Mouse (Mus musculus) CH12.LX (cell line): ENCODE data around the gene Slc7a14. TPM values are rescaled to one million over a fixed set of nuclear protein-coding genes. Genes with fewer than 3 reads are reported as not detected.

ENCODE experiments used
- DNase-seq: peaks from one replicate; pipeline ENCODE4 v3.0.0-alpha.2; 2013; ENCODE audit errors: extremely low read depth
- H3K27ac ChIP-seq: 2 replicates; pipeline ENCODE4 v1.5.1; 2012; ENCODE audit warnings: low read depth, mild to moderate bottlenecking, control low read depth, moderate library complexity; ENCODE audit not compliant: insufficient read depth
- H3K27me3 ChIP-seq: replicated peaks from 2 replicates; pipeline ENCODE3; 2012; ENCODE audit warnings: inconsistent platforms
- H3K36me3 ChIP-seq, 2 experiments: replicated peaks in 1 of 2; 2 replicates each; pipeline versions ENCODE3 to v1.6.1; 2012; ENCODE audit warnings: inconsistent platforms in 1 of 2, low read length in 1 of 2, mild to moderate bottlenecking in 1 of 2, mixed read lengths in 1 of 2, moderate library complexity in 1 of 2; ENCODE audit not compliant: control insufficient read depth in 1 of 2, insufficient read depth in 1 of 2
- H3K4me1 ChIP-seq, 2 experiments: 2 replicates each; pipeline ENCODE4 v1.6.1; 2012; ENCODE audit warnings: inconsistent platforms in 1 of 2, moderate library complexity in 1 of 2; ENCODE audit not compliant: insufficient read depth in 2 of 2, control insufficient read depth in 1 of 2
- H3K4me2 ChIP-seq: 2 replicates; pipeline ENCODE4 v1.6.1; 2012; ENCODE audit warnings: low read depth, mild to moderate bottlenecking, control low read depth; ENCODE audit not compliant: poor library complexity, insufficient read depth, severe bottlenecking
- H3K4me3 ChIP-seq, 3 experiments: fragments of 150-350 bp in 1 of 3; sonication (generic) in 1 of 3; replicated peaks in 1 of 3; 2 replicates each; pipeline versions ENCODE3 to v1.5.1; 2011 to 2012; ENCODE audit warnings: low read depth in 2 of 3, low read length in 2 of 3, mild to moderate bottlenecking in 2 of 3, moderate library complexity in 2 of 3, control low read depth in 1 of 3, improper control_type of control experiment in 1 of 3, inconsistent platforms in 1 of 3, mixed read lengths in 1 of 3; ENCODE audit not compliant: poor library complexity in 1 of 3
- H3K79me2 ChIP-seq: replicated peaks from 2 replicates; pipeline ENCODE4 v1.6.1; 2012; ENCODE audit warnings: mild to moderate bottlenecking, moderate library complexity; ENCODE audit not compliant: control insufficient read depth, poor library complexity, insufficient read depth, severe bottlenecking; ENCODE audit errors: extremely low read depth
- H3K9ac ChIP-seq: 2 replicates; pipeline ENCODE4 v1.6.1; 2012; ENCODE audit warnings: low read depth, mild to moderate bottlenecking, control low read depth, moderate library complexity; ENCODE audit not compliant: insufficient read depth
- H3K9me3 ChIP-seq: replicated peaks from 2 replicates; pipeline ENCODE3; 2012; ENCODE audit warnings: low read length, inconsistent platforms, mixed read lengths
- HCFC1 ChIP-seq: IDR thresholded peaks from 2 replicates; pipeline ENCODE4 v1.6.1; 2012; ENCODE audit warnings: low read depth, mild to moderate bottlenecking, inconsistent platforms, low read length, improper control_type of control experiment
- JUN ChIP-seq: IDR thresholded peaks from 2 replicates; pipeline ENCODE4 v1.6.1; 2011; ENCODE audit warnings: low read depth, mild to moderate bottlenecking, low read length, improper control_type of control experiment, moderate library complexity; ENCODE audit not compliant: insufficient read depth
- POLR2A ChIP-seq: IDR thresholded peaks from 2 replicates; pipeline ENCODE4 v1.6.1; 2011; ENCODE audit warnings: low read depth, mild to moderate bottlenecking, improper control_type of control experiment, low read length
- TCF12 ChIP-seq: IDR thresholded peaks from 2 replicates; pipeline ENCODE4 v1.6.1; 2014; ENCODE audit warnings: low read depth, mild to moderate bottlenecking, inconsistent platforms, low read length, improper control_type of control experiment
- USF1 ChIP-seq: IDR thresholded peaks from 2 replicates; pipeline ENCODE4 v1.6.1; 2014; ENCODE audit warnings: low read depth, mild to moderate bottlenecking, inconsistent platforms, low read length, improper control_type of control experiment
- ZC3H11A ChIP-seq: IDR thresholded peaks from 2 replicates; pipeline ENCODE4 v1.6.1; 2012; ENCODE audit warnings: low read depth, mild to moderate bottlenecking, inconsistent platforms, low read length, improper control_type of control experiment
- ZNF384 ChIP-seq: IDR thresholded peaks from 2 replicates; pipeline ENCODE4 v1.6.1; 2012; ENCODE audit warnings: low read depth, low read length, improper control_type of control experiment, inconsistent platforms
- dilution Hi-C: fragments of 300-500 bp; cut with MboI; formaldehyde crosslinking; loops from 2 replicates; pipeline ENCODE4 v1.14.3; 2020; ENCODE audit warnings: low sequenced_read_pairs; ENCODE audit not compliant: extremely low pct_unique_long_range_greater_than_20kb, extremely low pct_ligation_motif_present
- in situ Hi-C: fragments of 300-500 bp; cut with MboI; formaldehyde crosslinking; loops from 3 replicates; pipeline ENCODE4 v1.14.3; 2019; ENCODE audit warnings: low sequenced_read_pairs, low pct_ligation_motif_present, low pct_unique_long_range_greater_than_20kb, mixed read lengths
- polyA plus RNA-seq: library from polyadenylated mRNA; unstranded; fragments of >175 nt; gene quantifications from 2 replicates; pipeline ENCODE4 v1.2.1, GENCODE M21; 2012; ENCODE audit warnings: low read depth; ENCODE audit not compliant: insufficient read length
- total RNA-seq, 2 experiments: library from RNA; depleted of rRNA; stranded (reverse); fragments of 300-350 nt in 1 of 2; fragments of >200 nt in 1 of 2; gene quantifications; 2 replicates each; pipeline ENCODE4 v1.2.3; 2012 to 2014

Gene Slc7a14
- total and polyA plus RNA-seq, 3 experiments = not detected

- Histone ChIP-seq H3K36me3 (no peaks in the 10 kb centered on the region), H3K9me3 (no peaks in the 10 kb centered on the region), H3K27me3 (no peaks in the 10 kb centered on the region), H3K4me2 (no peak overlapping the region; the same call in 1 of the 2 replicates), H3K4me3 (no peak overlapping the region), H3K4me1 (peaks cover 0 to 9% of the 10 kb centered on the region in 2 experiments; a peak in 1 of 4 replicates), H3K27ac (no peak overlapping the region), H3K79me2 (no peaks in the 10 kb centered on the region), H3K9ac (no peak overlapping the region)
- in situ Hi-C loops (loop anchor here (25.0 kb wide), 1 partner anchor 281 kb away; no protein-coding TSS in a partner anchor), dilution Hi-C loops (no loop called here)
- TF ChIP-seq HCFC1 = no peak
- no peak for TF ChIP-seq JUN
- no peak for TF ChIP-seq ZNF384
- no peak for TF ChIP-seq POLR2A
- no peak for TF ChIP-seq USF1
- TF ChIP-seq ZC3H11A = no peak
- TF ChIP-seq TCF12 = no peak
- no peak for DNase-seq
These were observed 154.1 kb downstream of the Slc7a14 start for GRCm38 (mm10) chr3:31156126-31156525.

Other genes with a start within 250 kb of the Slc7a14 start
- 11.2 and 11.4 TPM in 2 replicates for gene Skil, start 215.3 kb downstream of the Slc7a14 start, total RNA-seq (2012; rRNA removed)
- gene Skil, start 215.3 kb downstream of the Slc7a14 start, total RNA-seq (2014; rRNA removed) = 18.9 and 22.4 TPM in 2 replicates
- gene Skil, start 215.3 kb downstream of the Slc7a14 start, polyA plus RNA-seq = 11.0 and 11.1 TPM in 2 replicates
- not detected in 2 replicates for gene Cldn11, start 160.5 kb downstream of the Slc7a14 start, total RNA-seq (2012; rRNA removed)
- gene Cldn11, start 160.5 kb downstream of the Slc7a14 start, total RNA-seq (2014; rRNA removed) = not detected in 2 replicates
- gene Cldn11, start 160.5 kb downstream of the Slc7a14 start, polyA plus RNA-seq = not detected in 2 replicates